Mouse (Mus musculus) kidney, postnatal 36 days (tissue): ENCODE results near the gene Polr2i.
"Not testable (repeated sequence)": the region's sequence is repeated elsewhere in the genome, so short reads cannot be mapped to it uniquely, and the experiment has no call there.

ENCODE experiments used
- DNase-seq, 2 experiments: peaks; one replicate each; pipeline ENCODE4 v3.0.0; 2021 to 2022; ENCODE audit warnings: mixed read lengths in 2 of 2

The Polr2i gene

DNA sequence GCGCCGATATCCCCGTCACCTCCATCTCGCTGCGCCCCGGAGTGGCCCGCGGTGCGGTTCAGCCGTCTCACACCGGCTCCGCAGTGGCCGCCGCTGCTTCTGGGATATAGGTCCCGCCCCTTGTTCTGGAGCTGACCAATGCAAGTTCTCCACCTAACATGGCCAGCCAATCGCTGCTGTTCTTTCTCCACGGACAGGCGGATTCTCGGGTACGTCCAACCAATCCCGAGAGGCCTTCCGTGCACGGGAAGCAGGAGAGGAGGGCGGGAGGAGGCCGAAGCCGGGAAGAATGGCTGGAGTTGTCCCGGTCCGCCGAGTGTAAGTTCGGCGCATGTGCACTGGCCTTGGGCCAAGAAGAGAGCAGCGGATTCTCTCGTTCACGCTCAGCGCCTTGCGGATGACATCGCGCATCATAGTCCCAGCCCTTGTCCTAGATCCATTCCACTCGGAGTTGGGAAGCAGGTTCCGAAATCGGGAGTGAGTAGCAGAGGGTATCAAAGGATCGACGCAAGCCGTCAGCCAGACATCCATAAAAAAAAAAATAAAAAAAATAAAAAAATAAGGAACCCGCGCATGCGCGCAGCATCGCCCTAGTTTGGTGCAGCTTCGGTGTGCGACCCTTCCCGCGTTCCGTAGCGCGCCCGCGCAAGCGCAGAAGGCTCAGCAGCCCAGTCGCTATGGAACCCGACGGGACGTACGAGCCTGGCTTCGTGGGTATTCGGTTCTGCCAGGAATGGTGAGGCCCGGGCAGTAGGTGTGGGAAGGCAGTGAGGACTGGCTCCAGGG lies at the start of gene Polr2i, which contains the start of gene Tbcb:
Gene Polr2i (plus strand): TSS at position 280 of the 786 bp plus-strand sequence.
Gene Tbcb (minus strand): TSS at position 604 of the 786 bp plus-strand sequence.
- DNase-seq = peak; percentile 99

DNA sequence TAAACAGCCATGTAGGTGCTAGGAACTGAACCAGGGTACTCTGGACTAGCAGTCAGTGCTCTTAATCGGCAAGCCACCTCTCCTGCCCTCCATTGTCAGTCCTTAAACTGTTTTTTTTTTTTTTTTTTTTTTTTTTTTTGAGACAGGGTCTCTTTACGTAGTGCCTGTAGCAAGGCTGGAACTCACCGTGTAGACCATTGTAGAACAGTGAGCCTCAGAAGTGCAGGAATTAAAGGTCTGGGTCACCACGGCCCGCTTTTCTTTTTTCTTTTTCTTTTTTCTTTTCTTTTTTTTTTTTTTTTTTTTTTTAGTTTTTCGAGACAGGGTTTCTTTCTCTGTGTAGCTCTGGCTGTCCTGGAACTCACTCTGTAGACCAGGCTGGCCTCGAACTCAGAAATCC lies 48.6 kb upstream of the Polr2i start:
- not testable (repeated sequence) for DNase-seq

DNA sequence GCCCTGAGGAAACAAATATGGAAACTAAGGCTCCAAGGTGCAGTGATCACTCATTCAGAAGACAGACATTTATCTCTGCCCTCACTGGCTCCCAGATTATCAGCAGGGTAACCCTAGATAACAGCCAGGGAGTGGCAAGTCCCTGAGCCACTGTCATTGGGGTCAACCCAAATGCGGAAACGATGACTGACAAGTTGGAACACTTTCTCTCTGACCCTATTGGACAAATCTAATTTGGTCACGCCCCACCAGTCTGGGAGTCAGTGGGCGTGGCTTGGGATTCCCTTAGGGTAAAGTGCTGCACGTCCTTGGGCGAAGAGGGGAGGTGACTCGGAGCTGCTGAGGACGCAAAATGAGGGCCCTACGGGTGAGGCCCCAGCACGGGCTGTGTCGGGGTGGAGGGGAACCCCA lies 47.9 kb upstream of the Polr2i start, which contains the start of gene Cox7a1:
Gene Cox7a1 (plus strand): TSS at position 266 of the 411 bp plus-strand sequence.
- DNase-seq = peak; percentile 92 to 94

DNA sequence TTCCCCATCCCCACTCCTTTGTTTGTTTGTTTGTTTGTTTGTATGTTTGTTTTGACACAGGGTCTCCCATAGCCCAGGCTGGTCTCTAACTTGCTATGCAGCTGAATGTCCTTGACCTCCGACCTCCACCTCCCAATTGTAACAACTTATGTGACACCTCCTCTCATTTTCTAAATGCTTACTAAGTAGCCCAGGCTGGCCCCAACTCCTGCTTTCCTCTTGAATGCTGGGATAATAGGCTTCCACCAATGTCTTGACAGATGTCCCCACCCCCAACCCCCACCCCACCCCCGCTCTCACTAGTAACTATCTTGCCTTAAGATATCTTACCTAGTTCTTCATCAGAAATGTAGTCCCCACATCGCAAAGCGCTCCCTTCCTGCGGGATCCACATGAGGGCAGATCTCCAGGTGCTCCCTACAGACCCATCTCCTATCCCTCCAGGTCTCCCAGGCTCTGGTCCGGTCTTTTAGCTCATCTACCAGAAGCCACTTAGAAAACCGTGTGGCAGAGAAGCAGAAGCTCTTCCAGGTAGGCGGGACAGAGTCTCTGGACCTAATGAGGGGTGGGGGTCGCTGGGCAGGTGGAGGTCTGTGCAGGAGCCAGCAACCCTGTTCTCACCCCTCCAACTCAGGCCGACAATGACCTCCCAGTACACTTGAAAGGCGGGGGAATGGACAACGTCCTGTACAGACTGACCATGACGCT lies 47.0 kb upstream of the Polr2i start:
- DNase-seq = no peak

DNA sequence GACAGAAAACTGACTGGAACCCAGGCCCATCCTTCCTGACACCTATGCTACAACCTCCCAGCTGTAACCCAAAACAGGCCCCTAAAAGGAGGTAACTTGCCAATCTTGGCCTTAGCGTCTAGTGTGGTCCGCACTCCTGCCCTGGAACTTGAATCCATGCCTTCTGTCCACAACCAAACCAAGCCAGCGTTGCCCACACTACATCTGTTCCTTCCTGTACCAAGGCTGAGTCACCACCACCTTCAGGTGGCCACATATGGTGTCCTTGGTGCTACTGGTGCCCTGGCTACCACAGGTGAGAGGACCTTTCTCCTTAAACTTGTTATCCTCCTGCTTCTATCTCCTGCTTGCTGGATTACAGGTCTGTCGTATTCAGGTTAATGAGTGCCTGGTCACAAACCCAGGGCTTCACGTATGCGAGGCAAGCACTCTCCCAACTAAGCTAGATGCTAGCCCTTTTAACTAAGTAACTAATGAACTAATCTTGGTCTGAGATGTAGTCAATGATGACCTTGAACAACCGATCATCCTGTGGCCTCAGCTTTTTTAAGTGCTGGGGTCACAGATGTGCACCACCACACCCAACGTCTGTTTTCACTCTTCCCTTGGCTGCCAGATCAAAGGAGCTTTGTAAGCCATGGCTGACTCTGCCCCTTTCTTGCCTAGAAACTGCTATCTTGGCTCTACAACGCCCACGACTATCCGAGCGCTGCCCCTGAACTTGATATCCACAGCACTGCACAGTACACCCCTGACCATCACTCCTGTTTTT lies 43.2 kb upstream of the Polr2i start:
- no peak for DNase-seq

DNA sequence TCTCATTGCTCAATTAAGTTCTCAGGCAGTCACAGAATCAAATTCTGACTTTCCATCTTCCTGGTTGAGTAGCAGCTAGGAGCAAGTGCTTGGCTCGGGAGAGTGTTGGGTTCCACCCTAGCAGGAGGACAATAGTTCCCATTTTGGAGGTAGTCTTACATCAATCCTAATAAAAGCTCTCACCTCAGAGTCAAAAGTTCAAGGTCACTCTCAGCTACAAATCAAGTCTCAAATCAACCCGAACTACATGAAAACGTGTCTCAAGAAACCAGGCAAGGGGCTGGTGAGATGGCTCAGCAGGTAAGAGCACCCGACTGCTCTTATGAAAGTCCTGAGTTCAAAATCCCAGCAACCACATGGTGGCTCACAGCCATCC lies 42.6 kb upstream of the Polr2i start:
- DNase-seq = no peak

DNA sequence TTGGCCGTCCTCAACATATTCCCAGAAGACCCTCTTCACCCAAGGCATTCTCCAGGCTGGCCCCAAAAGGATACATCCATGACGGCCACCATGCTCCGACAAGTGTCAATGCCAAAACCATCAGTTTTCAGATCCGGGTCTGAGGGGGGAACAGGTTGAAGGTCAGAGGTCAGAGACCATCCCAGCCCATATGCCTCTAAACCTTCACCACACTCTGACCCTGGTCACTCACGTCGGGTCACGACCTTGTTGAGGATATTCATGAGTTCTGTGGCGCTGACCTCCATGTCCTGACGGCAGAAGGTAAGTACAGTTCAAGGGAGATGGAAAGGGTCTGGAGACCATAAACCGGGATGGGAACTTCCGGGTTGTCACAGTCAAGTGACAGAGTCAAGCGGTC lies 39.7 kb upstream of the Polr2i start:
- no peak for DNase-seq

DNA sequence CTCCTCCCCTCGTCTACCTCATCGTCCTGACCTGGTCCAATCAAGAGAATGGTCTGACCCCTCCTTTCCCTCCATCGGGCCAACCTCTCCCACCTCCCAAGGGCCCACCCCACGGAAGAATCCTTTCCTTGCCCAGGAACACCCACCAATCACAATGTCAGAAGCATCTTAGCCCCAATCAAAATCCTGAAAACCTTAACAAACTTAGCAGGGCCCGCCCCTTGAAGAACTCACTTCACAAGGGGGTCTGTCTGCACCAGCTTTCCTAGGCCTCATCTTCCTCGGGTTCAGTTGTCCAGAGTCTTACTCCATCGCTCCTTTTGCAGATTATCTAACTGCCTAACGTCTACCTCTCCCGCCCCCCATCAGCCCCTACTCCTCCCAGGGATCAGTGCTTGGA lies 38.7 kb upstream of the Polr2i start:
- no peak for DNase-seq

DNA sequence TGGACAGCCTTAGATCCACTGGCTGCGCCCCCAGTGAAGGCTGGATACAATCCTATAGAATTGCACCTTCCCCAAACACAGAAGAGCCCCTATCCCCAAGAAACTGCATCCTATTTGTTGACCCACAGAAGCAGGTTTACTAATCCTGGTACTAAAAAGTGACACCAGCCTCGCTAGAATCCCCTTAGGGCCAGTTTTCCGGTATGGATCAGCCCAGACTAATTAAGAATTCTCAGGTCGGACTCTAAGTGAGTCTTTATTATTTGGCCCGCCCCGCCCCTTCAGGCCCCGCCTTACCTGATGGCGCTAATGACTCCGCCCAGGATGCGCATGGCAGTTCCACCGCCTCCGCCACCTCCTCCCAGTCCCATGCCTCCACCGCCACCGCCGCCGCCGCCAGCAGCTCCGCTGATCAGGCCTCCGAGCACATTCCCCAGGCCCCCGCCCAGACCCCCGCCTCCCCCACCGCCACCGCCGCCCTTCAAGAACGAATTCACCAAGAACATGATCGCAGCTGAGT lies 38.1 kb upstream of the Polr2i start:
- DNase-seq = peak; percentile 90 to 91

DNA sequence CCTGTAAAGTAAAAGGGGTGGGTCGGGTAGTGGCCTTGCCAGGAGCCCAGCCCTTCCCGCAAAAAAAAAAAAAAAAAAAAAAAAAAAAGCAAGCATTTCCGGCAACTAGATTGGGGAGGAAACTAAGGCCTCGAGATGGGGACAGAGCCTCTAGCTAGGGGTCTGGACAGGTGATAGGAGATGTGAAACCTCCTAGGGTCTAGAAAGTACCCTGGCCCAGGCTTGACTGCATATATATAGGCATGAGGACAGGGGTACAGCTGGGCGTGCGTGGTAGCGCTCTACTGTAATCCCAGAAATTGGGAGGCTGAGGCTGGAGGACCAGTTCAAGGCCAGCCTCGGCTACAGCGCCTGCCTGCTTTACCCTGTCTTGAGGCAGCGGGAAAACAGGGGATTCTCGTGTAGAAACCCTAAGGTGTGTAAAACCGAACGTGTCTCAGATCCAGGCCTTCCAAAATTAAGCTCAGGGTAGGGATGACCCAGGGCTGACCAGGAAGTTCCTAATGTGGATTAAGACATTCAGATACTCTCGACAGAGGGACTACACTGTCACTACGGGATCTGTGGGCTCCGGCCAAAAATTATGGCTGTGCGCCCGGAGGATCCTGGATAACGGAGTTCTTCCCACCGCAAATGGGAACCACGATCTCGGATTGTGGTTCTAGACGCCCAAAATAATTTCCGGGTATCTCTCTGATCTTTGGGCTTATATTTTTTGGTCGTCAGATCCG lies 37.5 kb upstream of the Polr2i start:
- peak in 1 of 2 experiments; percentile 66 for DNase-seq

DNA sequence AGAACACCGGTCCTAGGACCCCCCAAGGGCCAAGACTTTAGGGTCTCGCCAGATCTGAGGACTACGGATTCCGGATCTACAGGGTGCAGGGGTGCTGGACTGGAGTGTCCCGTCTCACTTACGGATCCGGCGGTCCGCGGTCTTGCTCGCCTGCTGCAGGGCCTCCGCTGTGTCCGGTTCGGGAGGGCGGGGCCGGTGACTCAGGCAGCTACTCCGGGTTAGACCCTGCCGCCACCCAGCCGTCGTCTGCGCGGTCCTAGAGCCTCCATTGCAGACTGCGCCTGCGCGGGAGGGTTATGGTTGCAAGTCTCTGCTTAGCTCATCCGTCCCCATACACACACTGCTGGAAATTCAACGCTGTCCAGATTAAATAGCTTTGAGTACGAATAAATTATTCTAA lies 36.9 kb upstream of the Polr2i start:
- DNase-seq = peak; percentile 97 to 99

DNA sequence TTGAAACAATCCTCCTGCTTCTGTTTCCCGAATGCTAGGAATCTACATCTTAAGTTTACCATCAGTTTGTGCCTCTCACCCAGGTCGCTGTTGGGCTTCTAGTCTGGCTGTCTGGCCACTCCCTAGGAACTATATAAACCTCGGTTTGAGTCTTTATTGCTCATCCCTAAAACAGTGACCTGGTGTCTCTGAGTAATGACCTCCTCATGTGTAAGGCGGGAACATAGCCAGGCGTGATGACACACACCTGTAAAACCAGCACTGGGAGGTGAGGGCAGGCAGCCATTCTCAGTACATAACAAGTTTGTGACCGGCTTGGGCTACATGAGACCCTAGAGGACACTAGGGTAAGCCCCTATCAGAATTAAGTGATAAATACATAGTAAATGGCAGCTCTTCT lies 36.3 kb upstream of the Polr2i start:
- DNase-seq = no peak

DNA sequence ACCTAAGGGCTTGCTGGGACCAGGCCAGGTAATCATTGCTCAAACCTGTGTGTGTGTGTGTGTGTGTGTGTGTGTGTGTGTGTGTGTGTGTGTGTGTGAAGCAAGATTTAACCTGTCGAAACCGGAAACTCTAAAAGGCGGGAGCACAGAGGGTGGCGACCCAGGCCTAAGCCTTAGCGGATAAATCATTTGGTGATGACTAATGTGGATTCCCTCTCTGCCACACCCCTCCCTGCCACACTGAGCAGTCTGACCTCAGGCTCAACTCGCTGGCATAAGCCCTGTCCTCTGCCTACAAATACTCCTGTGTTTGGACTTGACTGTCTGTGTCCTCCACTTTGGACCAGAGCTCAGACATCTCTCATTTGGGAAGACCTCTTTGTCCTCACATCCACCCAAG lies 35.6 kb upstream of the Polr2i start:
- DNase-seq = no peak

DNA sequence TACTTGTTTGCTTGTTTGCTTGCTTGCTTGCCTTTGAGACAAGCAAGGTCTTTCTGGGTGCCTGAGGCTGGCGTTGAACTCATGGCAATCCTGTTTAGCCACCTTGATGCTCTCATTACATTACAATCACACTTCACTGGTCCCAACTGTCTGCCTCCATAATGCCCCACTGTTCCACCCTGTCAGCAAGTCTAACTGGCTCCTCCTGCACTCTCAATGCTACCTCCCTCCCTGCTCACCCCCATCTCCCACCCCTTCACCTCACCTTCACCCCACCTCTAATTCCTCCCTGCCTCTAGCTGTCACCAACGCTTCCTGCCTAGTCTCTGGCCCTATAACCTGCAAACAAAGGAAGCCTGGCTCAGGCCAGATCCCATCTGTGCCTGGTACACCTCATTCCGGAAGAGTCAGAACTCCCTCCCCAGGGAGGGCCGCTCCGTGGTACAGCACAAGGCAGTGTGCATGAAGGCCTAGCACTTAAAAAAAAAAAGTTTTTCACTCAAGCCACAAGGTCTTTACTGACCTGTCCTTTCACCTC lies 34.1 kb upstream of the Polr2i start:
- peak in 1 of 2 experiments; percentile 37 for DNase-seq

DNA sequence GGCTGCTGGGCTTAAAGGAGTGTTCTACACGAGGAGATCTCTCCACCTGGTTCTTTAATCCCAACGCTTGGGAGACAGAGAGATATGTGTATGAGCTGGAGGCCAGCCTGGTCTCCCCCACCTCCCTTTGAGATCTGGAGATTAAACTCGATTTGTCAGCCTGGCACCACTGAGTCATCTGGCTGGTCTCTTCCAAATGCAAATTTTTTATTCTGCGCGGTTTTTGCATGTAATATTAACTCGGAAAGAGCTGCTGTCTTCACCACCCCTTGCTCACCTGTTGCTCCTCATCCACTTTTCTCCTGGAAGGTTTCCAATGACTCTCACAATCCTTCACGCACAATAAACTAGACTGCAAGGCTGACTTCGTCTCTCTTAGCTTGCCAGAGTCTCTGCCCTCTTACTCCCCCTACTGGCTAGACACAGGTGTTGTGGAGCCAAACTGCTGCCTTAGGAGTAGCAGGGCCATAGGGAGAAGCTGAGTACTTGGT lies 33.2 kb upstream of the Polr2i start, which contains the start of gene Capns1:
Gene Capns1 (minus strand): TSS at position 331 of the 491 bp plus-strand sequence.
- DNase-seq = peak; percentile 71 to 72

DNA sequence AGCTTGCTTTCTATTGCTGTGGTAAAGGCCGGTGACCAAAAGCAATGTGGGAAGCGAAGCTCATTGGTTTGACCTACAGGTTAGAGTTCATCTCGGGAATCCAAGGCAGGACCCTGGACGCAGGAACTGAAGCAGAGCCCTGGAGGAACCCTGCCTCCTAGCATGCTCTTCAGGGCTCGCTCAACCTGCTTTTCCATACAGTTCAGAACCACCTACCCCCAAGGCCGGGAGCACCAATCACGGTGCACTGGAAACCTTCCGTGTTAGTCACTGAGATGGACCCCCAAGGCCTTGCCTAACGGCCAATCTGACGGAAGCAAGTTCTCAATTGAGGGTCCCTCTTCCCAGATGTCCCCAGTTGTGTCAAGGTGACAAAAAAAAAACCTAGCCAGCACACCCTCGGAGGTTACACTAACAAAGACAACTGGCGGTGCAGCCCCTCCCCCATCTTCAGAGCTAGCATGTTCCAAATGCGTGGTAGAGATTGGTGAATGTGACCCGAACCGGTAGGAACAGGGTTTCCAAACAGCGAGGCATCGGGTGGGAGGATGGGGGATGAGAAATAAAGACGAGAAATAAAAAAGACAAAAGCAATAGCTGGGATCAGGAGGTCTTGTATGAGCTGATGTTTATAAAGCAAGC lies 32.1 kb upstream of the Polr2i start:
- DNase-seq = no peak

DNA sequence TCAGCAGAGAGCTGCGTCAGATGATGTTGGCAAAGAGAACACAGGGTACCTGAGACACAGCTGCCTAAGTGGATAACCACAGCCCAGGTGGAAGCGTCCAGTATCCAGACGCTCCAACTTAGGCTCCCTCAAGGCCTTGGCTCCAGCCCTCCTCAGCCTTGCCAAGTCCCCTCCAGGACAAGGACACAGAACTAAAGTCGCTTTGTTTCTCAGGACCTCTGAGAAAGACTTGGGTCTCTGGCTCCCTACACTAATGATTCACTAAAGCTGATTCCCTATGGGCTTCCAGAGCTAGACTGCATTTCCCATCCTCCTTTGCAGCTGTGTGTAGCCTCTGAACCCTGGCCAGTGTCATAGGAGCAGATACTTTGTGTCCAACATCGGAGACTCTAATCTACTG lies 31.5 kb upstream of the Polr2i start:
- DNase-seq = no peak

DNA sequence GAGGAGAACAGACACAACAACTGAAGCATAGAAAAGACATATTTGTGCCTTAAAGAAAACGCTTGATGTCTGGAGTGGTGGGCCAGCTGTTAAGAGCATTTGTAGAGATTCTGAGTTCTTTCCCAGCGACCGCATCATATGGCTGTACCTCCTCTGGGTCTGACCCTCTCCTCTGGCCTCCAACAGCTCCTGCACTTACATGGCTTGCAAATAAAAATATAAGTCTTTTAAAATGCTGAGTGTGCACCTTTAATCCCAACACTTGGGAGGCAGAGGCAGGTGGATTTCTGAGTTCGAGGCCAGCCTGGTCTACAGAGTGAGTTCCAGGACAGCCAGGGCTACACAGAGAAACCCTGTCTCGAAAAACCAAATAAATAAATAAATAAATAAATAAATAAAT lies 31.1 kb upstream of the Polr2i start:
- DNase-seq = not testable (repeated sequence)

DNA sequence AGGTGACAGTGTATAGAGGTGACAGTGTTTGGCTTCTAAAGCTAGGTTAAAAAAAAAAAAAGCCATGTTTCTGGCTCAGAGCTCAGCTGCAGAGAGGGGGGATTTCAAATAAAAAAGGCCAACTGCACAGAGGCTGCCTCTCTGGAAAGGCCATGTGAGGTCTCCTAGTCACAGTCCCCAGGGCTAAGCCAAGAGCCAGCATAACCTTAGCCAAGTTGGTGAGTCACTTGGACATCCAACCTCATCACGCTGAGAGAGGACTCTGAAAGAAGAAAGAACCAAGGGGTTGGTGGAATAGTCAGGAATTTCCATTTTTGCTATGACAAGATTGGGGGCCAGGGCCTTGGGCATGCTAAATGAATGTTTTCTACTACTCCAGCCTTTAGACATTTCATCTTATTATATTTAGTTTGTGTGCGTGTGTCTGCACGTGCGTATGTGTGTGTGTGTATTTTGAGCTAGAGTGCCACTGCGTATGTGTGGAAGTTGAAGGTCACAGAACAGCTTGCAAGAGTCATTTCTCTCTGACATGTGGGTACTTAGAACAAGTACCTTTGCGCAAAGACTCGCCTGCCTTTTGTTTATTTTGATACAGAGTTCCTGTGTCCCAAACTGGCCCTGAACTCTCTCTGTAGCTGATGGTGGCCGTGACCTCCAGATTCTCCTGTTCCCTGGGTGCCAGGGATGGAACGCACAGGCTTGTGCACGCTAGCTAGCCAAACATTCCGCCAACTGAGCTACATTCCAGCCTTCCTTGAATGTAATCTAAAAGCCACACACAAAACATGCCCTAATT lies 28.7 kb upstream of the Polr2i start:
- no peak for DNase-seq

DNA sequence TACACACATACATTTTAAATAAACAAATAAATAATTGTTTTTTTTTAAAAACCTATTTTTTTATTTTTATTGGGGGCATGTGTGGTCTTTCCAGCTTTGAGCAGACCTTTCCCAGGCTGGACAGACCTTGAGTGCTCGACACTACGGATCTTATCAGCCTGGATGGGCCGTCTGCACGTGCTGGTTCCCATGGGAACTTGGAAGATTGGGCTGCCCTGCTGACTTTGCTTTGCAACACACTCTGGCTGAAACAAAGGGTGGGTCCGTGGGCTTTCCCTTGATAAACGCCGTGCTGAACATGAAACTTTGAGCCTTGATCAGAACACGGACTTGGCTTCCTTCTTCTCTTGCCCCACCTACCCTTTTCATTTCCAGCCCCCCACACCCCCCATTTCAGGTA lies 27.4 kb upstream of the Polr2i start:
- no peak for DNase-seq
